In the genomic region with DNA sequence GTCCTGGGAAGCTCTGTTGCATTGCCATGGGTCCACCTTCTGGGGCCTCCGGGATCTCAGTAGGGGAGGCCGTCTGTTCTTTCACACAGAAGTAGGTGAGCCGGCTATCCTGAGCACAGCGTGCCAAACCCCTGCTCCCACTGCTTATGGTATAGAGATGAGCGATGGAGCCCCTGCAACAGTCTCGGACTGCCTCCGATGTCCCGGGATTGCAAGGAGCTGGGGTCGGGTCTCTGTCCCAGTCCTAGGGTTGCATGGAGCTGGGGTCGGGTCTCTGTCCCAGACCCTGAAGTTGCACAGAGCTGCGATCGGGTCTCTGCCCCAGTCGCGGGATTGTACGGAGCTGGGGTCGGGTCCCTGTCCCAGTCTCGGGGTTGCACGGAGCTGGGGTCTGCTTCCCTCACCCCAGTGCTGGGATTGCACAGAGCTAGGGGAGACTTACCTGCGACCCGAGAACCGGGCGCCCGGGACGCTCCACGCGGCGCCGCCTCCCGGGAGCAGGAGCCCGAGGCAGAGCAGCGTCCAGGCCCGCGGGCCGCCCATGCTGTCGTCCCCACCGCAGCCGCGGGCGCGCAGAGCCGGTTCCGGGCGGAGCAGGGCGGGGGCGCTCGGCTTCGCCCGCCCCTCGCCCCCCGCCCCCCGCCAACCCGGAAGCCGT, we compare ENCODE assay signal across 8 mouse cellular contexts. TPM values are rescaled to one million over a fixed set of nuclear protein-coding genes. Genes with fewer than 3 reads are reported as not detected.
DNase-seq lines count a peak whose midpoint lies in the region; ATAC-seq and TF ChIP-seq lines count a peak whose summit lies in the region.

A gene (minus strand): TSS at position 578 of the 658 bp plus-strand sequence.

- H3K36me3 ChIP-seq in hindbrain, embryonic 14.5 days (replicated peaks; ENCODE audit: control insufficient read depth, insufficient read depth), result no peaks in the 10 kb centered on the region
- H3K36me3 ChIP-seq in liver, embryonic 16.5 days (ENCODE audit: control insufficient read depth, insufficient read depth), result no peaks in the 10 kb centered on the region
- H3K36me3 ChIP-seq in splenic B cell, adult 2 months (ENCODE audit: control insufficient read depth, insufficient read depth, low read length, poor library complexity, severe bottlenecking), result no peaks in the 10 kb centered on the region

- ATAC-seq in hindbrain, embryonic 14.5 days (ENCODE audit: low FRiP score), result peak; percentile 29; the same call in 1 of the 2 replicates
- ATAC-seq in liver, embryonic 16.5 days (ENCODE audit: low read depth), result 0 out of 2 replicates have a peak, but pooled peaks have one; percentile 25

- H3K27ac ChIP-seq in gastrocnemius, adult 2 months, result peak within 1 kb of the TSS; percentile 72
- no peak within 1 kb of the TSS for H3K27ac ChIP-seq in hindbrain, embryonic 14.5 days
- no peak within 1 kb of the TSS for H3K27ac ChIP-seq in liver, embryonic 16.5 days (ENCODE audit: low read length)

- WGBS in hindbrain, embryonic 14.5 days, result under 1% methylated on average over 45 of the region's 53 CpGs
- under 1% methylated on average over 46 of the region's 53 CpGs for WGBS in liver, embryonic 16.5 days (ENCODE audit: insufficient replicate concordance)

- DNase-seq in gastrocnemius, adult 2 months, result no peak
- DNase-seq in gastrocnemius, postnatal 25 days, result no peak
- peak; percentile 40 to 46 for DNase-seq in B cell, adult 2 months
- peak; percentile 61 for DNase-seq in embryo, embryonic 9.5 days (ENCODE audit: extremely low spot score)
- no peak for DNase-seq in hindbrain, embryonic 14.5 days (ENCODE audit: low spot score)
- peak; percentile 34 for DNase-seq in splenic B cell, adult 2 months (ENCODE audit: low read depth, low spot score)
- no peak for DNase-seq in cerebellum, postnatal 36 days

- peak within 1 kb of the TSS; percentile 83 for H3K4me2 ChIP-seq in hindbrain, embryonic 14.5 days (replicated peaks)
- peak within 1 kb of the TSS; percentile 72 for H3K4me2 ChIP-seq in liver, embryonic 16.5 days (ENCODE audit: low read depth, low read length)

- intact Hi-C loops in gastrocnemius, adult 2 months (cut with DNase I), result no loop called here

- no peak for TF ChIP-seq CTCF in gastrocnemius, adult 2 months (IDR thresholded peaks at IDR 0.05)

- no peaks in the 10 kb centered on the region for H3K9me3 ChIP-seq in hindbrain, embryonic 14.5 days (ENCODE audit: control insufficient read depth, low read length)
- H3K9me3 ChIP-seq in liver, embryonic 16.5 days (replicated peaks; ENCODE audit: control insufficient read depth, low read length), result no peaks in the 10 kb centered on the region

- H3K9ac ChIP-seq in hindbrain, embryonic 14.5 days, result peak within 1 kb of the TSS; percentile 62
- peak within 1 kb of the TSS; percentile 20; the same call in 1 of the 2 replicates for H3K9ac ChIP-seq in liver, embryonic 16.5 days (ENCODE audit: low read depth, low read length)

- 0 out of 2 replicates have a peak, but pooled peaks cover 17% of the 10 kb centered on the region for H3K4me1 ChIP-seq in hindbrain, embryonic 14.5 days (replicated peaks; ENCODE audit: control insufficient read depth, insufficient read depth, low read length)
- peaks cover 11% of the 10 kb centered on the region; the same call in 1 of the 2 replicates for H3K4me1 ChIP-seq in liver, embryonic 16.5 days (ENCODE audit: control insufficient read depth, low read depth, low read length)

- peaks cover 11% of the 10 kb centered on the region; the same call in 1 of the 2 replicates for H3K27me3 ChIP-seq in hindbrain, embryonic 14.5 days (ENCODE audit: control insufficient read depth, insufficient read depth, low read length)
- peaks cover 24% of the 10 kb centered on the region for H3K27me3 ChIP-seq in liver, embryonic 16.5 days (ENCODE audit: control insufficient read depth, insufficient read depth, low read depth, low read length)
- H3K27me3 ChIP-seq in splenic B cell, adult 2 months (ENCODE audit: control insufficient read depth, insufficient read depth, low read length, poor library complexity, severe bottlenecking), result no peaks in the 10 kb centered on the region

- peak within 1 kb of the TSS; percentile 72 for H3K4me3 ChIP-seq in gastrocnemius, adult 2 months
- H3K4me3 ChIP-seq in hindbrain, embryonic 14.5 days (replicated peaks; ENCODE audit: low read length), result peak within 1 kb of the TSS; percentile 48
- peak within 1 kb of the TSS; percentile 51 for H3K4me3 ChIP-seq in liver, embryonic 16.5 days (ENCODE audit: low read depth, low read length)

RNA-seq across cellular contexts. Expression of the gene that starts here (rescaled TPM):
- 10 to 100 TPM in 1 of 2 experiments, 1 to 10 TPM in 1; 5.4 to 10.9 TPM for total RNA-seq in gastrocnemius, adult 2 months (2021)
- 10 to 100 TPM in 1 of 2 experiments, 1 to 10 TPM in 1; 9.4 to 15.4 TPM for total RNA-seq in gastrocnemius, postnatal 25 days (2021)
- 14.7 and 17.8 TPM in 2 replicates for polyA plus RNA-seq in hindbrain, embryonic 14.5 days (2014; fragmentation: Nextera tagmentation; extraction: Ambion mirVana)
- 2.8 and 3.1 TPM in 2 replicates for polyA plus RNA-seq in liver, embryonic 16.5 days (2015; fragmentation: Nextera tagmentation; extraction: Ambion mirVana)

Comparison
In these comparisons a context has a peak if more than half of its experiments do, and no peak if none do; other contexts are left out.
1. DNase-seq: peak in B cell, adult 2 months (2 of 2), embryo, embryonic 9.5 days (single experiment) and splenic B cell, adult 2 months (single experiment); none in gastrocnemius, adult 2 months (single experiment), gastrocnemius, postnatal 25 days (single experiment), hindbrain, embryonic 14.5 days (single experiment) and cerebellum, postnatal 36 days (0 of 2).
2. Peak in every context shown above with its lines, with median percentiles within 50 percentile points of each other: H3K4me3 ChIP-seq.